Mouse (Mus musculus): ENCODE data around the gene Spred1.
A peak's percentile ranks its signal among the peaks of the same experiment; 100 is the strongest.
"Not testable (repeated sequence)": the region's sequence is repeated elsewhere in the genome, so short reads cannot be mapped to it uniquely, and the experiment has no call there.

The Spred1 gene

GRCm38 (mm10) chr2:117119291-117120245 lies 1.6 kb upstream of the Spred1 start:
- DNase-seq (ENCODE audit: low spot score): peak; percentile 71

- peak; percentile 90 for DNase-seq (ENCODE audit: low spot score)
These were observed 645 bp upstream of the Spred1 start for GRCm38 (mm10) chr2:117120246-117121211.

- DNase-seq (ENCODE audit: low spot score): no peak
These were observed 921 bp downstream of the Spred1 start for GRCm38 (mm10) chr2:117121984-117122605.

DNA sequence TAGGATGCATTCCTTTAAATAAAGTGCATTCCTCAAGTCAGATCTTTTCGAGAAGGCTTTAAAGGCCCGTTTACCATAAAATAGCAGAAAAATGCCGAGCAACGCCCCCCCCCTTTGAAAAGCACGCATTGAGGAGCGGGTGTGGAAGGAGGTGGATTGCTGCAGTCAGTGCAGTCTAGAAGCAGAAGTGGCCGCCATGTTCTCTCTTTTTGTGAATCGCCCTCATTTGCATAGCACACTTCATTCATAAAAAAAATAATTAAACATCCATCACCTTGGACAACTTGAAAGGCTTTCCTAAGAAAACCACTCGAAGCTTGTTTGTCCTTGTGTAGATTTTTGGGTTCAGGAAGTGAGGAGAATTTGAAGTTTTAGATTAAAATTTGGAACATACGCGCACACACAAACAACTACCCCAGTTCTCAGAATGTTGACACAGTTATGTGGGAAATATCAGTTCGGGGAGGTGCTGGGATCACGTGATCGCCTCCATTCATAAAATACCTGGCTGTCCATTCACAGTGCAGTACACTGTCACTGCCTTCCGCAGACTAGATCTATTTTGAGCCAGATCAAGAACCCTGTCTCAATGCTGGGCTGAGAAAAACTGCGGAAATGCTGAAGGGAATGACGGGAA lies 1.6 kb downstream of the Spred1 start:
- DNase-seq (ENCODE audit: low spot score): no peak

DNA sequence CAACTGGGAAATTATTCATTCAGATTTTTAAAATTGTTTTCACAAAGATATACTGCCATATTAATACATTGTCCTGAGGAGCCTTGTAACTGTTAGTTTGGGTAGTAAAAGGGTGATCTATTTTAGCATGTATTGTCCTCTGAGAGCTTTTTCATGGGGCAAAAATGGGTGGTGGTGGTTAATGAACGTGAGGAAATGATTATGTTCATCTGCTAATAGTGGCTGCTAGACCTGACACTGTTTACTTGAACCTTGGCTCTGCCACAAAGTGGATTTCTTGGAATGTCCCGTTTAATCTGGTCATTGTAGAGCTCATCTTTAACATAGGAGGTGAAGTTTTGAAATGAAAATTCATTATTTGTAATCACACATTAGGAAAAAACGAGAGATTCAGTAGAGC lies 2.5 kb downstream of the Spred1 start:
- no peak for DNase-seq (ENCODE audit: low spot score)

DNA sequence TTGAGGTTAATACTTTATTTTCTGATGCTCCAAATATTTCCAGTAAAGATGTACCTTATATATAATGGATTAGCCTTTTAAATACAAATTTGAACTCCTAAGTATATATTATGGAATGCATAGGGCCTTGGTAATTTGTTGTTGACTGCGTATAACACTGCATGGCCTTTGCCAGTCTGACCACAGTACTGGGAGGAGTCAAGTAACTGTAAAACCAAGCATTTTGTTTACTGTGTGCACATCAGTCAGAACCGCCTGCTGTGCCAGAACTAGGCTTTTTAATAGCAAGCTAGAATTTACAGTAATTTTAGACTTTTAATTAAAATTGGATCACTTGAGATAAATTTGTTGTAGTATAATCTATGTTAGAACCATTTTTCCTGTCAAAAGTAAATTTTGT lies 3.7 kb downstream of the Spred1 start:
- DNase-seq (ENCODE audit: low spot score): no peak

DNA sequence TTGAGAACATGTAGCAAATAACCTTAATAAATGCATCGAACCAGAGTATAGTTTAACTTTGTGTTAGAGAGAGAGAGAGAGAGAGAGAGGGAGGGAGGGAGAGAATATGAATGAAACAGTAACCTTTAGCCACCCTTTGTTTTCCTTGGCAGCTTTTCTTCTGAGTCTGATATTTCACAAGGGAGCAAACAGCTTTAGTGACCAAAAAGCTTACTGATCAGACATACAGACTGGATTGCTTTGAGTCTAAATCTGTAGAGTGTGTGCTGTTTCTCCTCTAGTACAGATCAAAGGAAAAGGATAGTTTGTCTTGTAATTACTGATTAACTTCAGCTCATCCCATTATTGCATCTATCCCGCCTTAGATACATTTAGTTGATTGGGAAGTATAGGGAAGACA lies 8.0 kb downstream of the Spred1 start:
- no peak for DNase-seq (ENCODE audit: low spot score)

- DNase-seq (ENCODE audit: low spot score): not testable (repeated sequence)
These were observed 9.9 kb downstream of the Spred1 start for GRCm38 (mm10) chr2:117131041-117131440.

DNA sequence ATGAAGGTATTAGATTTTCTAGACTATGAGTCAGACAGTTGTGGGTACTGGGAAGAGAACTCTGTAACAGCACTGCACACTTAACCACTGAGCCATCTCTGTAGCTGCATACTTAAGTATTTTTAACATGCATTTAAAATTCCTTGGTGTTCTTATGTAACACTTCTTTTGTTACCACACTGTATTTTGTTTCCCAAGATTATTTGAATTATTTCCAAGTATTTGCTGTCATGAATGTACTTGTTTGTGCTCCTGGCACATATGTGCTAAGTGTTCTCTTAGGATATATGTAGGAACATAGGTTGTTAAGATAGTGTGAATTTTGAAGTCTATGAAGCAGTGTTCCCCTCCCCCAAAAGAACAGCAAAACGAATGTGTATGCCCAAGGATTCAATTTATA lies 10.7 kb downstream of the Spred1 start:
- DNase-seq (ENCODE audit: low spot score): no peak

DNA sequence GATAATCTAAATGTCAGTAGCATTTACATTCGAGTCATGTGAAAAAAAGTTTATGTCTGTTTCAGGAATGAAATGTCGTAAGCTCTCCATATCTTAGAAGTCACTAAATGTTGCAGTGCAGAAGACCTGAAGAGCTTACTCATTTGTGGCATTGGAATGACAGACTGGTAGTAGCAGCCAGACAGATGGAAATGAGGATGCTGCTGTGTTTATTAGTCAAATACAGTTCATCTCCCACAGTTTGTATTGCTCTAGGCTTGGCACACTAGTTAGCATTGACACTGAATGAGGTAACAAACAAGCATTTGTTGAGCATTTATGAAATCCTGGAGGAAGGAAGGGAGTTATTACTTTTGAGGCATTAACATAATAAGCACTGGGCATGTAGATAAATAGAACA lies 12.4 kb downstream of the Spred1 start:
- DNase-seq (ENCODE audit: low spot score): no peak

DNA sequence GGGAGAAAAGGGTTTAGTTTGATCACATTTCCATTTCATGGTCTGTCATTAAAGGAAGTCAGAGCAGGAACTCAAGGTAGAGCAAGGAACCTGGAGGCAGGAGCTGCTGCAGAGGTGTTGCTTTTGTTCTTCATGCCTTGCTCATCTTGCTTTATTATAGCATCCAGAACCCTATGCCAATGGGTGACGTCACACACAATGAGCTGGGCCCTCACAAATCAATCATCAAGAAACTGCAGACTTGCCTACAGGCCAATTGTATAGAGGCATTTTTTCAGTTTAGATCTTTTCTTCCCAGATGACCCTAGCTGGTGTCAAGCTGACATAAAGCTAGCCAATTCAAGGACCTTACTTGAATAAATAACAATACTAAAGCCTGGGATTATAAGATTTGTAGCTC lies 16.6 kb downstream of the Spred1 start:
- no peak for DNase-seq (ENCODE audit: low spot score)

- DNase-seq (ENCODE audit: low spot score): peak; percentile 5
These were observed 17.8 kb downstream of the Spred1 start for GRCm38 (mm10) chr2:117138932-117139331.

- DNase-seq (ENCODE audit: low spot score): no peak
These were observed 18.8 kb downstream of the Spred1 start for GRCm38 (mm10) chr2:117139977-117140376.

DNA sequence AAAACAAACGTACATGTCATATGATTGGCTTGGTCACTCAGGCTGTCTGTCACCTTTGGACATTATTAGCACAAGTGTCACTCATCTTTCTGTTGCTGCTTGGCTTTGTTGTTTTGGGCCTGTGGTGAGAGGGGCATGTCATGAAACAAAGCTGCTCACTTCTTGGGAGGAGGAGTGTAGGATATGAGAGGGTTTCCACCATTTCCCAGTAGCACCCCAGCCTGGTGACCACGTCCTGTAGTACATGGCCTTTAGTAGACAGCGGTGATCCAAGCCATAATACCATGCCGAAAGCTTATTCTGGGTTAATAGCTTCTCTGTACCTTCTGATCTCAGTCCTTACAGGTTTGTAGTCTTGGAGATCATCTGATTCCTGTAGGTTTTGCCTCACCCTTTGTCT lies 21.9 kb downstream of the Spred1 start:
- DNase-seq (ENCODE audit: low spot score): no peak

DNA sequence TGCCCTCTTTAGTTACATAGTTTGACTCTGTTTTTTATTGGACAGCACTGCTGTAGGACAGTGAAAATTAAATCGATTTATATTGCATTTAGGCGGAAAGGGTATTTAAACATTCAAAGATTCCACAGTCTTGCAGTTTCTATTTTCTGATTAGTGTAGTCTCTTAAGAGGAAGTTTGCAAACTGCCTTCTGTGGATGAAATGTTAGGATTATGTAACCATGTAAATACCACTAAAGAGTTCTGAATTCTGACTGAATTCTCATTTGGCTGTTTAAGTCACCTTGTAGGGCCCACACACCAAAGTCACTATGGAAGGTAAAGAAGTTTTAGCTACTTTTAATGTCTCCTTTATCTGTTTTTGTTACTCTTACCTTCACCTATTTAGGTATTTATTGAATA lies 24.9 kb downstream of the Spred1 start:
- no peak for DNase-seq (ENCODE audit: low spot score)

DNA sequence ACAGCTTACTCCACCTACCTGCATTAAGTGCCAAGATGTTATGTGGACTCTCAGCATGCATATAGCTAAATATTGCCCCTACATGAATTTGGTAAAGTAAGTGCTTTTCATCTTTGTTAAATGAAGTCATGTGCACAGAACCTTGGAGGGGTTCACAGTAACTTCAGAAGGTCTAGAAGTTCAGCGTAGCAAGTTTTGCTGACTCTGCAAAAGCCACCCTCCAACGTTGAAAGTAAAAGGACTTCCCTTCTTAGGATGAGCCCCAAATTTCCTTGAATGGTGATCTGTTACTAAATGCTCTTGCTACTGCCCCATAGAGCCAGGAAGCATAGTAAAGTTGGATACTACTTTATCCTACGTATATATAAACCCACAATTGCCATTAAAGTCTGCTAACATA lies 25.4 kb downstream of the Spred1 start:
- DNase-seq (ENCODE audit: low spot score): no peak

GRCm38 (mm10) chr2:117152161-117152560 lies 31.0 kb downstream of the Spred1 start:
- DNase-seq (ENCODE audit: low spot score): no peak

DNA sequence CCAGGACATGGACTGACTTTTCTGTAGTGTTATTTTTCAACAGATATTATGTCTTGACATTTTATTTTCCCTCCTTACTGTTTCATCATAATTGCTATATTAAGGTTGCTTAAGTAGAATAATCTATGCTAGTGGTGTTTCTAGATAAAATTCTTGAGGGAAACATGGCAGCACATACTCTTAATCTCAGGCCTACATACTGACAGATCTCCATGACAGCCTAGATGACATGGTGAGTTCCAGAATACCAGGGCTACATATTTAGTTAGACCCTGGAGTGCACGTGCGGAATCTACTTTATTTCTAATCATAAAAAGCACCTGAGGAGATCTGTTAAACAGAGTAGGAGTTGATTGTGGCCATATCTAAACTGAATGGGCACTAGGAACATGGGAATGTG lies 47.2 kb downstream of the Spred1 start:
- DNase-seq (ENCODE audit: low spot score): no peak

- DNase-seq (ENCODE audit: low spot score): no peak
These were observed 47.9 kb downstream of the Spred1 start for GRCm38 (mm10) chr2:117169037-117169436.

- no peak for DNase-seq (ENCODE audit: low spot score)
These were observed 51.8 kb downstream of the Spred1 start for GRCm38 (mm10) chr2:117172981-117173380.

DNA sequence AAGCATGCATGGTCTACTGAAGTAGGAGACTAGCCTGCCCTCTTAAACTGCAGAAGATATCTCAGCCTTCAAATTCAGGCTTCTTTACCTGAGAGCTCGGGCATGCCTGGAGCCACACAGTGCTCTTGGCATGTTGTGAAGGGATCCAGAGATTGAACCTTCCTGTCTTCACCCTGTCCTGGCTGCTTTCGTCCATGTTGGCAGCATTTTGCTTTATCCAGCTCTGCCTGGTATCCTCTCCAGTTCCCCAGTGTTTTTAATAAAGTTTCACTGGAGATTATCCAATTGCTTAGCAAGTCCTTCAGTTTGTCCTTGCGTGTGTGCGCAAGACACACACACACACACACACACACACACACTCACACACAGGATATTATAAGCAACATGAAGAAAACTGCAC lies 54.9 kb downstream of the Spred1 start:
- DNase-seq (ENCODE audit: low spot score): no peak

DNA sequence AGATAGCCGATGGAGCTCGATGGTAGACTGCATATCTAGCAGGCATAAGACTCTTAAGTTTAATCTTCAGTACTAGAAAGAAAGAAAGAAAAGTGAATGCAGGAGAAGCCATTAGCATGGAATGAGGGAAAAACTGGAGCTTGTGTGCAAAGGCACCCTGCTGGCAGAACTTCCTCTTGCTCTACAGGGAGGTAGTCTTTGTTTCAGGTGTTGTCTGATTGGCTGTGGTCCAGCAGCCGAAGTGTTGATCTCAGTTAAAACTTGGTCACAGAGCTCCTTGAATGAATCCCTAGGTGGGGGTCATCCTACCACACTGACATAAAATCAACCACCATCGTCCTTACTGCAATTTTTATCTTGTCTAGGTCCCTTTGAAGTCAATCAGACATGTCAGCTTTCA lies 55.8 kb downstream of the Spred1 start:
- no peak for DNase-seq (ENCODE audit: low spot score)
